Mouse (Mus musculus) liver, embryonic 14.5 days (tissue): Measurements from ENCODE around the gene Cct5.

Source experiments
- CTCF ChIP-seq: IDR thresholded peaks from 2 replicates; pipeline ENCODE4 v1.5.1; 2016; ENCODE audit warnings: antibody characterized with exemption, low read depth, control low read depth
- EP300 ChIP-seq: IDR thresholded peaks from 2 replicates; pipeline ENCODE4 v1.6.1; 2016; ENCODE audit warnings: antibody characterized with exemption, low read depth

DNA sequence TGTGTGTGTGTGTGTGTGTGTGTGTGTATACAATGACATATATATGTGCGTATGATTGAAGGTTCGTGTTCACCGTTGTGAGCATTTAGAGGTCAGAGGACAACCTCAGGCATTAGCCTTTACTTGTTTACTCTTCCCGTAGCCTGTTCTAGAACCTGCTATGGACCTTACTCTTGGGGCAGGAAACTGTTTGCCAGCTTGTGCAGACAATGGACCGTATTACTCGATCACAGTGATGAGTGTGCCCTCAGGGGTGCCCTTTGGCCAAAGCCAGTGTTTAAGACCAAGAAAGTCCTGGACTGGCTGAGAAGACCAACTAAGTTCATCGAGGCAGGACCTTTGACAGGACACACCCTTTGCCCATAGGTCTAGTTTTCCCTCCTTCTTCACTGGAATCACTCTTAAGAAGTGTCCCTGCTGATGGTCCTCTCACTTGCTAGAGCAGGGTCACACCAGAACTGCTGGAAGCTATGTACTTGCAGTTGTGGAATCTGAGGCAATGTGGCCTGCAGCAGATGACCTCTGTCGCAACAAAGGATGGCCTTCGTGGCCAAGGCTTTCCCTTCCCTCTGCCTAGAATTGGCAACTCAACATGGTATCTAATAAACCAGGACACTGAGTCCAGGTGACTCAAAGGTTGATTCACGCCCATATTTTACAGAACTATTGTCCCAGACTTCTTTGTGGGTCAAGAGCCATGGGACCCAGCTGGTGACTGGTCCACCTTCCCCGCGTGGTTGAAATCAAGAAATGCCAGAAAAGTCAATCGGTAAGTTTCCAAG lies 18.1 kb downstream of the Cct5 start:
- TF ChIP-seq CTCF (no peak), EP300 (no peak)
